Mouse (Mus musculus) G1E (cell line): Measurements from ENCODE around the gene Lmntd1.

Experiments used
- CTCF ChIP-seq: IDR thresholded peaks from 2 replicates; pipeline ENCODE4 v1.5.1; 2012; ENCODE audit warnings: low read depth, low read length, inconsistent platforms, mixed read lengths
- TAL1 ChIP-seq: conservative IDR thresholded peaks from 2 replicates; pipeline ENCODE4 v1.6.1; 2012; ENCODE audit warnings: low read depth, low read length, inconsistent platforms, mixed read lengths

- no peak for TF ChIP-seq CTCF
- TF ChIP-seq TAL1 = no peak
These were observed 234.9 kb downstream of the Lmntd1 start for GRCm38 (mm10) chr6:145379175-145379574.
